Mouse (Mus musculus) left cerebral cortex, postnatal 14 days (tissue): ENCODE measurements around the gene Dlg1. TPM values are rescaled to one million over a fixed set of nuclear protein-coding genes. Genes with fewer than 3 reads are reported as not detected.

ENCODE experiments used
- total RNA-seq, 2 experiments: library from RNA; stranded (reverse); gene quantifications; 2 replicates each; pipeline ENCODE4 v1.2.3; 2021

The Dlg1 gene
- total RNA-seq, 2 experiments from 2014 or later = 148 to 158 TPM

Other genes with a start within 250 kb of the Dlg1 start
- gene Bdh1, start 241.2 kb upstream of the Dlg1 start, total RNA-seq = 100 to 1,000 TPM; 233 to 253 TPM
- gene Meltf, start 215.4 kb downstream of the Dlg1 start, total RNA-seq = under 1 TPM; 0.40 to 0.46 TPM